Mouse (Mus musculus) adipocyte (in vitro differentiated cells): ENCODE results near the gene Lcmt1.

ENCODE experiments used
- DNase-seq: peaks from one replicate; pipeline ENCODE4 v3.0.0-alpha.2; 2016; ENCODE audit warnings: low spot score

Lcmt1 gene

DNA sequence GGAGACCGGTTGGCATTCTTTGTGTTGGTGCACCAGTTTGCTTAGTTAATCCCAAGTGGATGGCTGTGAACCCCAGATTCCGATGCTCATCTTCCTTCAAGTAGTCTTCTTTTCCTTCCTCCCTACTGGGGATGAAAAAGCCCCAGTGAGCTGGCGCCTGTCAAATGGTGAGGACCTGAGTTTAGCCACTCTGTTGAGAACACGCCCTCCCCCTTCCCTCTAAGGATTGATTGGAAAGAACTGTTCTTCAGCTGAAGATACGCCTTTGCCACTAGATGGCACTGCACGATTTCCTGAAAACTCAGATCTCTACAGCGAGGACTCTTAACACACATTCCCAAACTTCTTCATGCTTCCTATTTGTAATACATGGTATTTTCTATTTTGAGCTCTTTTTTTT, 29.2 kb downstream of the Lcmt1 start:
- peak; percentile 82 for DNase-seq

GRCm38 (mm10) chr7:123399286-123399685, 29.7 kb downstream of the Lcmt1 start:
- DNase-seq, result no peak

DNA sequence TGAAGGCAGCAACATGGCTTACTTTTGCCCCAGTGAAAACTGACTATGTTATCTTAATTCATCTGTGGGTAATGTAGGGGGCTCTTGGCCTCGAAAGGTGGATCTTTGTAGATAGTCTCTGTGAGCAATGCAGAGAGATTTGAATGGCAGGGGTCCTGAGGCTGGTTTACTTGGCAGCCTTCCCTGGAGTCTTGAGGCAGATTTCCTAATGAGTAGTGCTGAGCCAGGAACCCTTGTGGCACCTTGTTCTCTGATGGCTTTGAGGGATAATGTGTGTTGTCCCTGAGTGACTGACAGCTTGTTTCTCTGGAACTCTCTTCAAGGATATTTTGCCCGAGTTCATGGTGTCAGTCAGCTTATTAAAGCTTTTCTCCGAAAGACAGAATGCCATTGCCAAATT, 31.5 kb downstream of the Lcmt1 start:
- no peak for DNase-seq

- DNase-seq, result no peak
Measured at GRCm38 (mm10) chr7:123404198-123404597, 34.6 kb downstream of the Lcmt1 start.

DNA sequence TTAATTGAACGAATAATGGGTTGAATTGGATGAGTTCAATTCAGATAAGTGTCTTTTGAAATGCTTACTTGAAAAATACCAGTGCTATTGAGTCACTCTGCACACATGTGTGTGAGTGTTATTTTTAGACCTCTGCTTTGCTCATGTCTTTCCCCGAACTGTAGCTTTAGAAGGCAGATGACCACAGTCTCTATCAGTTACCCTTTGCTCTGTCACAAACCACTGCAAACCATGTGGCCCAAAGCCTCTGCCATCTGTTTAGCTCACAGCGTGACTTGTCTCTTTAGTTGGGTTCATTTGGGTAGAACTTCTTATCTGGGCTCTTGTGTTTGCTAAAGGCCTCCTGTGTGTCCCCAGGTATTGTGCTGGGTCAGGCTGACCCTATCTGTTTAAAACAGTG, 36.0 kb downstream of the Lcmt1 start:
- peak; percentile 5 for DNase-seq

DNA sequence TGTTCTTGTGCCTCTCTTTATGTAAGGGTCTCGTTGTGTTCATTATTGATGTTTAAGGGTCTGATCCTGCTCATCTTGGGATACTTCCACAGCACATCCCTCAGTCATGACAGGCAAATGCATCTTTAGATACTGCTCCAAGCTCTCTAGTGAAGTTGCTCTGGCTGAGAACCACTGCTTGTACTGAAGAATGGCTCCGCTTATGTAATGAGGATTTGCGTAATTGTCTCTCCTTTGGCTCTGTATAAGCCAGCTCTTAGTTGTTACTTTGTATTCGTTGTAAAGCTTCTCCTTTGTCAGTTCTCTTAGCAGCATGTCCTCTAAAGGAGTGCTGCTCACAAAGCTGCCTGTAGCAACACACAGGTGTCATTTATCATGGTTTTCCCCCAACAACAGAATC, 37.4 kb downstream of the Lcmt1 start:
- DNase-seq, result peak; percentile 32

GRCm38 (mm10) chr7:123410502-123410901, 40.9 kb downstream of the Lcmt1 start:
- no peak for DNase-seq

GRCm38 (mm10) chr7:123411109-123411508, 41.5 kb downstream of the Lcmt1 start:
- no peak for DNase-seq

GRCm38 (mm10) chr7:123412143-123412542, 42.6 kb downstream of the Lcmt1 start:
- no peak for DNase-seq

DNA sequence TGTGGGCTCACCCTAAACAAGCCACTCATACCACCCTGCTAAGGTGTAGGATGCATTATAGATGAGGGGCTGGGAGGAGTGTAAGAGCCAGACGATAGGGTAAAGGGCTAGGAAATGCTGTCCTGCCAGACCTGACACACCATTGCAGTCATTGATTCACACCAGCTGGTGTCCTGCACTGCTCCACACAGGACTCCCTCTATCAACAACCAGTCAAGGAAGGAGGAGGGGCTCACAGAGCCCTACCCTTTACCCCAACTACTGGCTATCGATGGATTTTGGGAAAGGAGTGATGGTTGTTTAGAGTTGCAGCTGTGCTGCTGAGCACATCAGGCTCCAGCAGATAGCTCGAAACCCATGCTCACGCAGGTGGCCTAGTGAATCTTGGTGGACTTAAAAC, 47.2 kb downstream of the Lcmt1 start:
- no peak for DNase-seq

DNA sequence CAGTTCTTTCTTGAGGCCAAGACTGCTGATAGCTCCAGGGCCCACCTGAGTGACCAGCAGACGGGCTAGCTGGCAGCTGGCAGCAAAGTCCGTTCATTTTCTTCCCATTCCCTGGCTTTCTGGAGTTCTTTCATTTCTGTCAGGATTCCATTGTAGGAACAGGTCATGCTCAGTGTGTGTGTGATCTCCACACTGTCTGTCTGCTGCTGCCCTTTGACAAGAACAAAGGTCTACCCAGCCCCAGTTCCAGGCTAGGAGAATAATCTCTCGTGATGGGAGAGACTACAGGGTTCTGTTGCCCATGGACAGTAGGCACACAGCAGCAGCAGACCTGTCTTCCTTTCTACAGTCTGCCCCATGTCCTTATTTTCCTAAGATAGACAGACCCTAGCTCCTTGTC, 48.1 kb downstream of the Lcmt1 start:
- DNase-seq, result no peak

DNA sequence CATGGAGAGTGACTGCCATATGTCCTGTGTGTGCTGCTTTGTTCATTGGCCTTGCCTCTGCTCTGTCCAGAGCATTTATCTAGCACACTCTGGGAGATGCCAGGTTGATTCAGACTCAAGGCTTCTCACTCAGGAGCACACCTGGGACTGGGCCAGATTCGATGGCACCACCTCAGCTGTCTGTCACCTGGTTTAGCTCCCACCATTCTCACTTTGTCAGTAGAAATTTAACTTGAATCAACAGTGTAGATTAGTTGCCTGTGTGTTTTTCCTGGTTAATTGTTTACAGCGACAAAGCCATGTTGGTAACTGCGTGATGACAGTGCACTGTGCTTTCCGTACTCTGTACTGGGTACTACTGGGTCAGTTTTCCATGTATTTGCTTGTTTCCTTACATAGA, 50.4 kb downstream of the Lcmt1 start:
- no peak for DNase-seq

- no peak for DNase-seq
Measured at GRCm38 (mm10) chr7:123421958-123422357, 52.4 kb downstream of the Lcmt1 start.

- DNase-seq, result no peak
Measured at GRCm38 (mm10) chr7:123424281-123424680, 54.7 kb downstream of the Lcmt1 start.

DNA sequence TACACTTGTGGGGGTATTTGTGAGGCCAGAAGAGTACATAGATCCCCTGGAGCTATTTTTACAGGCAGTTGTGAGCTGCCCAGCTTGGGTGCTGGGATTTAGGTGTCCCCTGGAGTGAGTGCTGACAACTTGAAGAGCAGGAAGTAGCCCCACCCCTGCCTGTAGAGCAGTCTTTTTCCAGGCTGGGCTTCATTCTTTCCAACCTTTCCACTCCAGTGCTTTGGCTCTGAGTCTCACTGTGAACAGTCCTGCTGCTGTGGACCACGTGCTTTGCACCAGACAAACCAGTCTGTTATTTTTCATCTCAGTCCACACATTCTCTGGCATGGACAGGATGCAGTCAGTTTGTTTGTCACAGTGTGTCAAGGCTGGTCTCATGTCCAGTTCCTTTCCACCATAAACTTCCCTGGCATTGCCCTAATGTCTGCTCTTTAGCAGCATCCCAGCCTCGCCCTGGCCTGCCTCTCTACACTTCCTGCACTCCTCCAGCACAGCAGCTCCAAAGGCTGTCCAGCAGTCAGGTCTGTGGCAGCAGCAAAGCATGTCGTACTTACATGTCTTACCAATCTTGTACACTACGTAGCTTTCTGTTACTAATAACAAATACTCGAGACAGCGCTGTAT, 55.7 kb downstream of the Lcmt1 start:
- no peak for DNase-seq

GRCm38 (mm10) chr7:123429624-123430410, 60.2 kb downstream of the Lcmt1 start:
- peak; percentile 77 for DNase-seq

DNA sequence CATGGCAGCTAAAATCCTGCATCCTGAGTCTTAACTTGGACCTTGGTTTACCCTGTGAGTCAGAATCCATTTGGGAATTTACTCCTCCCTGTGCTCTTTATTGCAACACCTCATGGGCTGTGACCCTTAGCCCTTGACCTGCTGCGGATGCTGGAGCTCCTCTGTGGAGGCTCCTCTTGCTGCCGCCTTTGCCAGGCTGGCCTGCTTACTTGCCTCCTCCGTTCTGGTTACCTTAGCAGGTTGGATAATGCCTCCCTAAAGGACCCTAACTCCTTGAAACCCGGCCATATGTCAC, 60.8 kb downstream of the Lcmt1 start:
- peak; percentile 39 for DNase-seq

- no peak for DNase-seq
Measured at GRCm38 (mm10) chr7:123431206-123431605, 61.6 kb downstream of the Lcmt1 start.

DNA sequence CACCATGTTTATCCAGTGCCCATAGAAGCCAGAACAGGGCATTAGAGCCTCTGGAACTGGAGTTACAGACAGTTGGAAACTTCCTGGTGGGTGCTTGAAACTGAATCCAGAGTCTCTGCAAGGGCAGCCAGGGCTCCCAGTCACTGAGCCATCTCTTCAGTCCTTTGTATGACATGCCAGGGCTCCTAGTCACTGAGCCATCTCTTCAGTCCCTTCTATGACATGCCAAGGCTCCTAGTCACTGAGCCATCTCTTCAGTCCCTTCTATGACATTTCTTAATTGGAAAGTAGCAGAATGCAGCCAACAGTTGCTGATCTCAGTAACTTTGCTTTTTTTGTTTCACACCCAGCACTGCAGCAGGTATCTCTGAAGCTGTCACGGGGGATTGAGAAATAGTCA, 72.5 kb downstream of the Lcmt1 start:
- DNase-seq, result no peak

DNA sequence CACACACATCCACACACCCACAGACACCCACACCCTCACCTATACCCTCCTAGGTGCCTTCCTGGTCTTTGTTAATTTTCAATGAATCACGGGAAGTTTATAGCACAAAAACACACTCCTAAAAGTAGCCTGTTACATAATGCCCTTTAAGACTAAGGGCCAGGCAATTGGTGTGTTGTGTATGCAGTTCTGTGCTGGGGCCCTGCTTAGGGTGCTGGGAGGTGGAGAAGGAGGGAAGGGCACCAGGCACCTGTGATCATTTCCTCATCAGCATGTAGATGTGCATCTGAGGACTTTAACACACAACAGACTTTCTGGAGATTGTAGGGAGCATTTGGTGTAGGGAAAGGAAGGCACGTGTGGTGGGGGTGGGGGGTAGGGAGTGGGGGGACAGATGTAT, 79.2 kb downstream of the Lcmt1 start:
- no peak for DNase-seq

- DNase-seq, result no peak
Measured at GRCm38 (mm10) chr7:123449676-123450075, 80.1 kb downstream of the Lcmt1 start.

DNA sequence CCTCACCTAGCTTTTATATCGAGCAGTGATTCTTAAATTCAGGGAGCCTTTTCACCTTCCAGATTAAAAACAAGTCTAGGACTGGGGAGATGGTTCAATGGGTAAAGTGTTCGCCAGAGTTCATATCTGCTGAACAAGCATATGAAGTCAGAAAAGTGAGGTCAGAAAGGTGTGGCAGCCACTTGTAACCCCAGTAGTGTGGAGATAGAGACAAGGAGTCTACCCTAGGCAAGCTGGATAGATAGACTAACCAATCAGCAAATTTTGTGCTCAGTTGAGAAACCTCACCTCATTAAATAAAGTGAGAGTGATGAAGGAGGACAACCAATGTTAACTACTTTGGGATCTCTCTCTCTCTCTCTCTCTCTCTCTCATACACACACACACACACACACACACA, 80.9 kb downstream of the Lcmt1 start:
- DNase-seq, result no peak

DNA sequence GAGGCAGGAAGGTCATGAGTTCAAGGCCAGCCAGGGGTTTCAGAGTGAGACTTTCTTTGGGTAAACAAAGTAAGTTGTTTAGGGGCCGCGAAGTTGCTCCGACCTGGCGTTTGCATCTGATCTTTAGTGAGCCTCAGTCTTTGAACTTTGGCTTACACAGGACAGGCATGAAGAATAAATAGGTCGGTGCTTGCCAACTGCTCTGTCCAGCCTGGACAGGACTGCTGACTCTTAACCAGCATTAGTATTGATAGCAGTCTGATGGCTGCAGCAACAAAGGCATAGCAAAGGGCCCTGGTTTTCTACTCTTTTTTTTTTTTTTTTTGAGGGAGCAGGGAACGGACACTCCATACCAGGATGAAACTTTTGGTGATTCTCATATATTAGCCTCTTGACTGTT, 83.0 kb downstream of the Lcmt1 start:
- peak; percentile 68 for DNase-seq

GRCm38 (mm10) chr7:123453066-123453465, 83.5 kb downstream of the Lcmt1 start:
- no peak for DNase-seq
